Mouse (Mus musculus): ENCODE measurements around the gene Creld1. TPM values are rescaled to one million over a fixed set of nuclear protein-coding genes. Genes with fewer than 3 reads are reported as not detected.
A peak's percentile ranks its signal among the peaks of the same experiment; 100 is the strongest.

Creld1 gene
- polyA plus RNA-seq, 1 experiment from 2014 or later: 41.1 TPM

- Histone ChIP-seq H3K27me3 (ENCODE audit: control insufficient read depth, insufficient read depth, low read length) (no peaks in the 10 kb centered on the region), H3K9ac (ENCODE audit: low read length) (no peak overlapping the region), H3K4me2 (ENCODE audit: low read depth) (no peak overlapping the region), H3K4me3 (ENCODE audit: low read depth, low read length) (no peak overlapping the region), H3K9me3 (ENCODE audit: control insufficient read depth, low read length) (no peaks in the 10 kb centered on the region), H3K4me1 (ENCODE audit: control insufficient read depth, insufficient read depth, low read length) (no peaks in the 10 kb centered on the region), H3K27ac (ENCODE audit: low read depth, low read length) (no peak overlapping the region), H3K36me3 (ENCODE audit: control insufficient read depth, insufficient read depth, low read length) (no peaks in the 10 kb centered on the region)
- no peak for ATAC-seq (ENCODE audit: insufficient read depth, low FRiP score, low TSS enrichment)
- no peak for DNase-seq (ENCODE audit: low spot score)
- 72% methylated on average over 10 of the region's 10 CpGs for WGBS
Measured at GRCm38 (mm10) chr6:113458635-113459034, 24.5 kb upstream of the Creld1 start.

DNA sequence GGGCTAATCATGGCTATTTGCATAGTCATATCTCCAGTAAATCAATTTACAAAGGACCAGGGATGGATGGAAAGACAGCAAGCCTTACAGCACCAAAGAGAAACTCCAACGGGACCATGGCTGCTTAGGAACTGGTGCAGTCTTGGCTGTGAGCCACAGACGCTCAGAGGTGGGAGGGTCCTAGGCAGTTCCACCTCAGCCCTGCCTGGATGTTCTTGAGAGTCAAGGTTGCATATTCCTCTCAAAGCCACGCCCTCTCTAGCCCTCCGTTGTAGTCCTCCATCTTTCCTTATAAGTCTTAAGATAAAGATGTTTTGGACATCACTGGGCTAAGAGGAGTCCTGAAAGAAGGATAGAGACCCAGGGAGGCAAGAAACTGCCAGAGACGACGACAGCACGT is 19.1 kb upstream of the Creld1 start:
- WGBS: 70% methylated on average over 7 of the region's 7 CpGs
- Histone ChIP-seq H3K27ac (ENCODE audit: low read depth, low read length) (no peak overlapping the region), H3K4me2 (ENCODE audit: low read depth) (no peak overlapping the region), H3K27me3 (ENCODE audit: control insufficient read depth, insufficient read depth, low read length) (no peaks in the 10 kb centered on the region), H3K9ac (ENCODE audit: low read length) (no peak overlapping the region), H3K36me3 (ENCODE audit: control insufficient read depth, insufficient read depth, low read length) (no peaks in the 10 kb centered on the region), H3K9me3 (ENCODE audit: control insufficient read depth, low read length) (no peaks in the 10 kb centered on the region), H3K4me3 (ENCODE audit: low read depth, low read length) (no peak overlapping the region), H3K4me1 (ENCODE audit: control insufficient read depth, insufficient read depth, low read length) (no peaks in the 10 kb centered on the region)
- no peak for DNase-seq (ENCODE audit: low spot score)
- ATAC-seq (ENCODE audit: insufficient read depth, low FRiP score, low TSS enrichment): no peak

DNA sequence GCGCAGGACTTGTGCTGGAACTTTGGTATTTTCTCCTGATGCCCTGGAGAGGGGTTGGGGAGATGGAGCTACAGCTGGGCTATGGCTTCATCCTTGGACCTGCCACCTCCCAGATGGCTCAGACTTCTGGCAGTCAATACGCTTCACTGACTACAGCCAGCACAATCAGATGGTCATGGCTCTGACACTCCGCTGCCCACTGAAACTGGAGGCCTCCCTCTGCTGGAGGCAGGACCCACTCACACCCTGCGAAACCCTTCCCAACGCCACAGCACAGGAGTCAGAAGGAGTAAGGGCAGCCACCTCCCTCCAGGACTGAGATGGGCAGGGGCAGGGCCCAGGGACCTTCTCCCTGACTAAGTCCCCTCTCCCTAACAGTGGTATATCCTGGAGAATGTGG is 17.5 kb upstream of the Creld1 start:
- no peak overlapping the region for H3K4me2 ChIP-seq (ENCODE audit: low read depth)
- peaks cover 5% of the 10 kb centered on the region; the same call in 1 of the 2 replicates for H3K27me3 ChIP-seq (ENCODE audit: control insufficient read depth, insufficient read depth, low read length)
- H3K4me1 ChIP-seq (ENCODE audit: control insufficient read depth, insufficient read depth, low read length): peaks cover 5% of the 10 kb centered on the region; the same call in 1 of the 2 replicates
- H3K36me3 ChIP-seq (ENCODE audit: control insufficient read depth, insufficient read depth, low read length): no peaks in the 10 kb centered on the region
- H3K9me3 ChIP-seq (ENCODE audit: control insufficient read depth, low read length): no peaks in the 10 kb centered on the region
- DNase-seq (ENCODE audit: low spot score): no peak
- WGBS: 53% methylated on average over 5 of the region's 5 CpGs
- no peak overlapping the region for H3K27ac ChIP-seq (ENCODE audit: low read depth, low read length)
- no peak overlapping the region for H3K4me3 ChIP-seq (ENCODE audit: low read depth, low read length)
- ATAC-seq (ENCODE audit: insufficient read depth, low FRiP score, low TSS enrichment): no peak
- H3K9ac ChIP-seq (ENCODE audit: low read length): no peak overlapping the region

DNA sequence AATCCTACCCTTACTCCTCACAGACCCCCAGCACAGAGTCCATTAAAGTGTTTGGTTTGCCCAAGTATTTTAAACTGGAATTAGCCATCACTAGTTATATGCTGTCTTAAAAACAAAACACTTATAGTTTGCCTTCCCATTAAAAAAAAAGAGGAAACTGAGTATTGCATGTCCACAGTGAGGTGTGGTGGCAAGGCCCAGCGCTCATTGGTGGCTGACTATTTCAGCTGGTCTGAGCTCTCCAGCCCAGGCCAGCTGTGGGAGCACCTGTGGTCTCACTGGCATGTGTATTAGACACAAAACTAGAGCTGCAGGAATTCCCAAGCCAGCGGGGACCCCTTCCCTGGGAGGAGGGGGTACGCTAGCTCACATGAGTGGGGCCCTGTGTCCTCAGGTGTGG is 14.6 kb upstream of the Creld1 start:
- no peak for ATAC-seq (ENCODE audit: insufficient read depth, low FRiP score, low TSS enrichment)
- H3K9me3 ChIP-seq (ENCODE audit: control insufficient read depth, low read length): no peaks in the 10 kb centered on the region
- 63% methylated on average over 3 of the region's 3 CpGs for WGBS

GRCm38 (mm10) chr6:113469021-113469420 is 14.1 kb upstream of the Creld1 start:
- Histone ChIP-seq H3K4me2 (ENCODE audit: low read depth) (peak overlapping the region; percentile 56), H3K9me3 (ENCODE audit: control insufficient read depth, low read length) (no peaks in the 10 kb centered on the region), H3K27me3 (ENCODE audit: control insufficient read depth, insufficient read depth, low read length) (peaks cover 7% of the 10 kb centered on the region; the same call in 1 of the 2 replicates), H3K27ac (ENCODE audit: low read depth, low read length) (no peak overlapping the region), H3K4me3 (ENCODE audit: low read depth, low read length) (peak overlapping the region; percentile 33), H3K4me1 (ENCODE audit: control insufficient read depth, insufficient read depth, low read length) (peaks cover 5% of the 10 kb centered on the region), H3K36me3 (ENCODE audit: control insufficient read depth, insufficient read depth, low read length) (no peaks in the 10 kb centered on the region), H3K9ac (ENCODE audit: low read length) (peak overlapping the region; percentile 52)
- DNase-seq (ENCODE audit: low spot score) (peak; percentile 70), ATAC-seq (ENCODE audit: insufficient read depth, low FRiP score, low TSS enrichment) (peak; percentile 62)
- WGBS: 11% methylated on average over 9 of the region's 9 CpGs

More for the DNA sequence above, 14.6 kb upstream of the Creld1 start:
- DNase-seq (ENCODE audit: low spot score): no peak
- peaks cover 5% of the 10 kb centered on the region for H3K4me1 ChIP-seq (ENCODE audit: control insufficient read depth, insufficient read depth, low read length)
- no peak overlapping the region for H3K27ac ChIP-seq (ENCODE audit: low read depth, low read length)
- no peaks in the 10 kb centered on the region for H3K36me3 ChIP-seq (ENCODE audit: control insufficient read depth, insufficient read depth, low read length)
- no peak overlapping the region for H3K4me2 ChIP-seq (ENCODE audit: low read depth)
- peaks cover 7% of the 10 kb centered on the region; the same call in 1 of the 2 replicates for H3K27me3 ChIP-seq (ENCODE audit: control insufficient read depth, insufficient read depth, low read length)
- no peak overlapping the region for H3K4me3 ChIP-seq (ENCODE audit: low read depth, low read length)
- no peak overlapping the region for H3K9ac ChIP-seq (ENCODE audit: low read length)

DNA sequence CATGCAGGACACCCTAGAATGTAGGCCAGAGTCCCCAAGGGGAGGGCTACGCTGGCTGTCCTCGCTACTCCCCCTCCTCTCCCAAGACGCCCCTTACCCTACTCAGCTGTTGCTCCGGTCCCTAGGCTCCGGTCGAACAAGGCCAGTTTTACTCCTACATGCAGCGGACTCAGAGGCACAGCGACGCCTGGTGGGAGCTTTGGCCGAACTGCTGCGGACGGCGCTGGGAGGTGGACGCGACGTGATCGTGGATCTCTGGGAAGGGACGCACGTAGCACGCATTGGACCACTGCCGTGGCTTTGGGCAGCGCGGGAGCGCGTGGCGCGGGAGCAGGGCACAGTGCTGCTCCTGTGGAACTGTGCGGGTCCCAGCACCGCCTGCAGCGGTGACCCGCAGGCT is 13.7 kb upstream of the Creld1 start:
- H3K27me3 ChIP-seq (ENCODE audit: control insufficient read depth, insufficient read depth, low read length): peaks cover 7% of the 10 kb centered on the region; the same call in 1 of the 2 replicates
- H3K4me2 ChIP-seq (ENCODE audit: low read depth): peak overlapping the region; percentile 56
- peak overlapping the region; percentile 52 for H3K9ac ChIP-seq (ENCODE audit: low read length)
- DNase-seq (ENCODE audit: low spot score) (peak; percentile 84), ATAC-seq (ENCODE audit: insufficient read depth, low FRiP score, low TSS enrichment) (peak; percentile 73)
- no peaks in the 10 kb centered on the region for H3K9me3 ChIP-seq (ENCODE audit: control insufficient read depth, low read length)
- H3K4me1 ChIP-seq (ENCODE audit: control insufficient read depth, insufficient read depth, low read length): peaks cover 5% of the 10 kb centered on the region
- H3K4me3 ChIP-seq (ENCODE audit: low read depth, low read length): peak overlapping the region; percentile 33
- 1% methylated on average over 31 of the region's 31 CpGs for WGBS
- no peaks in the 10 kb centered on the region for H3K36me3 ChIP-seq (ENCODE audit: control insufficient read depth, insufficient read depth, low read length)
- H3K27ac ChIP-seq (ENCODE audit: low read depth, low read length): no peak overlapping the region

GRCm38 (mm10) chr6:113471297-113471936 is 11.7 kb upstream of the Creld1 start, which contains the start of gene Il17rc:
Il17rc (plus strand) TSS chr6:113471427.
- H3K4me2 ChIP-seq (ENCODE audit: low read depth): no peak within 1 kb of the TSS
- H3K36me3 ChIP-seq (ENCODE audit: control insufficient read depth, insufficient read depth, low read length): no peaks in the 10 kb centered on the region
- ATAC-seq (ENCODE audit: insufficient read depth, low FRiP score, low TSS enrichment) (no peak), DNase-seq (ENCODE audit: low spot score) (no peak)
- H3K9me3 ChIP-seq (ENCODE audit: control insufficient read depth, low read length): no peaks in the 10 kb centered on the region
- peaks cover 7% of the 10 kb centered on the region; the same call in 1 of the 2 replicates for H3K27me3 ChIP-seq (ENCODE audit: control insufficient read depth, insufficient read depth, low read length)
- no peak within 1 kb of the TSS; the same call in 1 of the 2 replicates for H3K9ac ChIP-seq (ENCODE audit: low read length)
- peaks cover 5% of the 10 kb centered on the region for H3K4me1 ChIP-seq (ENCODE audit: control insufficient read depth, insufficient read depth, low read length)
- no peak within 1 kb of the TSS for H3K27ac ChIP-seq (ENCODE audit: low read depth, low read length)
- H3K4me3 ChIP-seq (ENCODE audit: low read depth, low read length): no peak within 1 kb of the TSS
- WGBS: 29% methylated on average over 12 of the region's 12 CpGs

DNA sequence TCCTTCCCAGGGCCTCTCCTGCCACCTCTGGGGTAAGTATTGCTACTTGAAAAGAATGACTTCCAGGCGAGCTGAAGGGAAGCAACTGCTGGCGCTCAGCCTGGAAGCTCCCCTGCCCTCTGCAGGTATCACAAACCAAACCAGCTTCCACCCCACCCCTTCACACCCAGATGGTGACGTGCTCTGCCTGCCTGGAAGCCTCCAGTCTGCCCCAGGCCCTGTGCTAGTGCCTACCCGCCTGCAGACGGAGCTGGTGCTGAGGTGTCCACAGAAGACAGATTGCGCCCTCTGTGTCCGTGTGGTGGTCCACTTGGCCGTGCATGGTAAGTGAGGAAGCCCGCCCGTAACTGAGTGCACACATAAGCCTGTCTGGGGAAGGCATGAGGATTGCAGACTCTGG is 11.0 kb upstream of the Creld1 start:
- no peak overlapping the region for H3K27ac ChIP-seq (ENCODE audit: low read depth, low read length)
- H3K9ac ChIP-seq (ENCODE audit: low read length): no peak overlapping the region
- H3K4me1 ChIP-seq (ENCODE audit: control insufficient read depth, insufficient read depth, low read length): peaks cover 5% of the 10 kb centered on the region
- no peak overlapping the region for H3K4me3 ChIP-seq (ENCODE audit: low read depth, low read length)
- ATAC-seq (ENCODE audit: insufficient read depth, low FRiP score, low TSS enrichment) (no peak), DNase-seq (ENCODE audit: low spot score) (no peak)
- H3K27me3 ChIP-seq (ENCODE audit: control insufficient read depth, insufficient read depth, low read length): peaks cover 7% of the 10 kb centered on the region; the same call in 1 of the 2 replicates
- WGBS: 59% methylated on average over 10 of the region's 10 CpGs
- H3K9me3 ChIP-seq (ENCODE audit: control insufficient read depth, low read length): no peaks in the 10 kb centered on the region
- no peaks in the 10 kb centered on the region for H3K36me3 ChIP-seq (ENCODE audit: control insufficient read depth, insufficient read depth, low read length)
- H3K4me2 ChIP-seq (ENCODE audit: low read depth): no peak overlapping the region

DNA sequence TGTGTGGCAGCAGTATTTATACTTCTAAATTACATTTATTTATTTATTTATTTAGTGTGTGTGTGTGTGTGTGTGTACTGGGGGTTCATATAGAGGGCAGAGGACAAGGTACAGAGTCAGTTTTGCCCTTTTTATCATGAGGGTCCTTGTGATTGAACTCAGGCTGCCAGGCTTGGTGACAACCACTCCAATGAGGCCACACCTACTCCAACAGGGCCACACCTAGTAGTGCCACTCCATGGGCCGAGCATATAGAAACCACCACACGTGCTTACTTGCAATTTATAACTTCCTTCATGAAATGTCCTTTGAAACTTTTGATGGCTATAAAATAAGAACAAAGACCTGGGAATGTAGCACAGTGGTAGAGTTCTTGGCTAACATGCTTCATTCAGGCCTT is 9.9 kb upstream of the Creld1 start:
- ATAC-seq (ENCODE audit: insufficient read depth, low FRiP score, low TSS enrichment): no peak
- DNase-seq (ENCODE audit: low spot score): no peak
- peaks cover 7% of the 10 kb centered on the region; the same call in 1 of the 2 replicates for H3K27me3 ChIP-seq (ENCODE audit: control insufficient read depth, insufficient read depth, low read length)
- no peak overlapping the region for H3K9ac ChIP-seq (ENCODE audit: low read length)
- no peaks in the 10 kb centered on the region for H3K9me3 ChIP-seq (ENCODE audit: control insufficient read depth, low read length)
- H3K27ac ChIP-seq (ENCODE audit: low read depth, low read length): no peak overlapping the region
- no peak overlapping the region for H3K4me3 ChIP-seq (ENCODE audit: low read depth, low read length)
- H3K4me1 ChIP-seq (ENCODE audit: control insufficient read depth, insufficient read depth, low read length): peaks cover 5% of the 10 kb centered on the region
- no peak overlapping the region for H3K4me2 ChIP-seq (ENCODE audit: low read depth)
- 79% methylated on average over 2 of the region's 2 CpGs for WGBS
- no peaks in the 10 kb centered on the region for H3K36me3 ChIP-seq (ENCODE audit: control insufficient read depth, insufficient read depth, low read length)

All from neural tube, embryonic 11.5 days (tissue).